In genomic region chr3:110865989-110866388, GRCm38 (mm10) we compare ENCODE assay signal across 21 mouse cellular contexts.
A peak's percentile ranks its signal among the peaks of the same experiment; 100 is the strongest.
DNase-seq lines count a peak whose midpoint lies in the region; ATAC-seq and TF ChIP-seq lines count a peak whose summit lies in the region.
"Had no signal": no experiment of that assay in that cellular context is flagged by ENCODE, and none has a peak within 500 bp of the region (broad histone marks: within the 10 kb centered on the region; RNA-seq: fewer than 3 reads in every experiment).

No protein-coding gene starts in this region.

- H3K27ac ChIP-seq in forebrain, postnatal 0 days (ENCODE audit: low read depth, low read length), result no peak overlapping the region
- no peak overlapping the region for H3K27ac ChIP-seq in forebrain, embryonic 16.5 days (ENCODE audit: low read length)
- no peak overlapping the region for H3K27ac ChIP-seq in kidney, postnatal 0 days
- H3K27ac ChIP-seq in kidney, embryonic 16.5 days (ENCODE audit: low read length), result no peak overlapping the region
- H3K27ac ChIP-seq: heart, embryonic 10.5 days; hindbrain, embryonic 10.5 days; liver, embryonic 13.5 days; lung, embryonic 15.5 days; midbrain, embryonic 15.5 days had no signal

- WGBS in forebrain, postnatal 0 days, result 72% methylated on average over 1 of the region's 1 CpGs
- WGBS in forebrain, embryonic 16.5 days, result 81% methylated on average over 1 of the region's 1 CpGs
- 71% methylated on average over 1 of the region's 1 CpGs for WGBS in kidney, postnatal 0 days
- WGBS in kidney, embryonic 16.5 days, result 64% methylated on average over 1 of the region's 1 CpGs

- H3K9ac ChIP-seq in forebrain, postnatal 0 days, result no peak overlapping the region
- H3K9ac ChIP-seq in forebrain, embryonic 16.5 days (replicated peaks; ENCODE audit: low read depth, low read length), result no peak overlapping the region
- H3K9ac ChIP-seq in kidney, postnatal 0 days (ENCODE audit: low read depth, low read length), result no peak overlapping the region
- H3K9ac ChIP-seq in kidney, embryonic 16.5 days (replicated peaks; ENCODE audit: low read length), result no peak overlapping the region
- H3K9ac ChIP-seq: liver, embryonic 13.5 days; lung, embryonic 15.5 days; midbrain, embryonic 15.5 days had no signal

- no peak overlapping the region for H3K4me2 ChIP-seq in forebrain, postnatal 0 days (ENCODE audit: low read depth)
- no peak overlapping the region for H3K4me2 ChIP-seq in forebrain, embryonic 16.5 days (ENCODE audit: low read length)
- H3K4me2 ChIP-seq in kidney, postnatal 0 days (ENCODE audit: low read length), result no peak overlapping the region
- H3K4me2 ChIP-seq in kidney, embryonic 16.5 days (replicated peaks; ENCODE audit: low read depth, low read length), result no peak overlapping the region
- H3K4me2 ChIP-seq: liver, embryonic 13.5 days; lung, embryonic 15.5 days; midbrain, embryonic 15.5 days had no signal

- H3K4me1 ChIP-seq in forebrain, postnatal 0 days (ENCODE audit: insufficient read depth), result no peaks in the 10 kb centered on the region
- no peaks in the 10 kb centered on the region for H3K4me1 ChIP-seq in forebrain, embryonic 16.5 days (replicated peaks; ENCODE audit: control insufficient read depth, insufficient read depth, low read length)
- no peaks in the 10 kb centered on the region for H3K4me1 ChIP-seq in kidney, postnatal 0 days (replicated peaks; ENCODE audit: insufficient read depth, low read length)
- no peaks in the 10 kb centered on the region for H3K4me1 ChIP-seq in kidney, embryonic 16.5 days (ENCODE audit: insufficient read depth, low read length)
- H3K4me1 ChIP-seq: heart, embryonic 10.5 days; hindbrain, embryonic 10.5 days; liver, embryonic 13.5 days; lung, embryonic 15.5 days; megakaryocyte, embryonic 14.5 days; midbrain, embryonic 15.5 days had no signal

- no peaks in the 10 kb centered on the region for H3K27me3 ChIP-seq in forebrain, postnatal 0 days (ENCODE audit: insufficient read depth, low read length)
- no peaks in the 10 kb centered on the region for H3K27me3 ChIP-seq in forebrain, embryonic 16.5 days (replicated peaks; ENCODE audit: control insufficient read depth, insufficient read depth, low read length)
- no peaks in the 10 kb centered on the region for H3K27me3 ChIP-seq in kidney, postnatal 0 days (ENCODE audit: insufficient read depth, low read length)
- no peaks in the 10 kb centered on the region for H3K27me3 ChIP-seq in kidney, embryonic 16.5 days (ENCODE audit: insufficient read depth, low read length)
- H3K27me3 ChIP-seq: liver, embryonic 13.5 days; lung, embryonic 15.5 days; megakaryocyte, embryonic 14.5 days; midbrain, embryonic 15.5 days had no signal

- peak; percentile 18 for DNase-seq in forebrain, postnatal 0 days
- peak; percentile 1 for DNase-seq in kidney, postnatal 0 days (ENCODE audit: low spot score)
- DNase-seq in 3T3-L1 (ENCODE audit: low read depth, low spot score), result peak; percentile 4
- DNase-seq in brain, adult 2 months (ENCODE audit: low read depth, low spot score), result peak; percentile 18
- DNase-seq in adrenal gland, postnatal 4 days (ENCODE audit: low spot score in 2 of 2), result no peak
- DNase-seq: adrenal gland, postnatal 10 days; cerebellum, adult 11 months; kidney, adult 18-20 months; kidney, postnatal 25 days; liver, embryonic 13.5 days; lung, postnatal 36 days; thymus, adult 18-20 months; thymus, postnatal 36 days had no signal

- no peaks in the 10 kb centered on the region for H3K36me3 ChIP-seq in forebrain, postnatal 0 days (ENCODE audit: insufficient read depth)
- no peaks in the 10 kb centered on the region for H3K36me3 ChIP-seq in forebrain, embryonic 16.5 days (ENCODE audit: control insufficient read depth, insufficient read depth)
- H3K36me3 ChIP-seq in kidney, postnatal 0 days (ENCODE audit: insufficient read depth, low read length), result no peaks in the 10 kb centered on the region
- H3K36me3 ChIP-seq in kidney, embryonic 16.5 days (ENCODE audit: insufficient read depth, low read length), result no peaks in the 10 kb centered on the region
- H3K36me3 ChIP-seq: heart, embryonic 10.5 days; hindbrain, embryonic 10.5 days; liver, embryonic 13.5 days; lung, embryonic 15.5 days; midbrain, embryonic 15.5 days had no signal

- H3K9me3 ChIP-seq in forebrain, postnatal 0 days (ENCODE audit: low read length), result no peaks in the 10 kb centered on the region
- no peaks in the 10 kb centered on the region for H3K9me3 ChIP-seq in forebrain, embryonic 16.5 days (ENCODE audit: control insufficient read depth, low read length)
- no peaks in the 10 kb centered on the region for H3K9me3 ChIP-seq in kidney, postnatal 0 days (replicated peaks; ENCODE audit: low read length)
- H3K9me3 ChIP-seq in kidney, embryonic 16.5 days (ENCODE audit: low read length), result no peaks in the 10 kb centered on the region
- H3K9me3 ChIP-seq: heart, embryonic 10.5 days; hindbrain, embryonic 10.5 days; liver, embryonic 13.5 days; lung, embryonic 15.5 days; megakaryocyte, embryonic 14.5 days; midbrain, embryonic 15.5 days had no signal

- ATAC-seq in forebrain, postnatal 0 days, result no peak
- no peak for ATAC-seq in forebrain, embryonic 16.5 days
- no peak for ATAC-seq in kidney, postnatal 0 days (replicated peaks; ENCODE audit: low FRiP score, low read depth)
- no peak for ATAC-seq in kidney, embryonic 16.5 days (ENCODE audit: low FRiP score, low TSS enrichment)
- ATAC-seq: activated CD4-positive, CD25-positive, alpha-beta regulatory T cell, adult 4 months; midbrain, embryonic 15.5 days had no signal

- peak; percentile 39 for TF ChIP-seq CTCF in forebrain, postnatal 0 days (IDR thresholded peaks at IDR 0.05; ENCODE audit: low read depth)
- TF ChIP-seq CTCF in kidney, postnatal 0 days (IDR thresholded peaks at IDR 0.05; ENCODE audit: low read depth), result peak; percentile 37; the same call in 1 of the 2 replicates

- no peak overlapping the region for H3K4me3 ChIP-seq in forebrain, postnatal 0 days (ENCODE audit: low read depth, low read length)
- H3K4me3 ChIP-seq in forebrain, embryonic 16.5 days (replicated peaks; ENCODE audit: low read length), result no peak overlapping the region
- no peak overlapping the region for H3K4me3 ChIP-seq in kidney, postnatal 0 days (replicated peaks; ENCODE audit: low read depth, low read length)
- H3K4me3 ChIP-seq in kidney, embryonic 16.5 days (ENCODE audit: low read length), result no peak overlapping the region
- H3K4me3 ChIP-seq: heart, embryonic 10.5 days; hindbrain, embryonic 10.5 days; liver, embryonic 13.5 days; lung, embryonic 15.5 days; megakaryocyte, embryonic 14.5 days; midbrain, embryonic 15.5 days had no signal

Comparison
In these comparisons a context has a peak if more than half of its experiments do, and no peak if none do; other contexts are left out.
1. DNase-seq: peak in forebrain, postnatal 0 days (single experiment), kidney, postnatal 0 days (single experiment), 3T3-L1 (single experiment) and brain, adult 2 months (single experiment); none in adrenal gland, postnatal 4 days (0 of 2).